Mouse (Mus musculus): ENCODE results near the gene Szt2. TPM values are rescaled to one million over a fixed set of nuclear protein-coding genes. Genes with fewer than 3 reads are reported as not detected.

Szt2 gene
- polyA plus RNA-seq, 1 experiment from 2014 or later = 8.5 TPM

DNA sequence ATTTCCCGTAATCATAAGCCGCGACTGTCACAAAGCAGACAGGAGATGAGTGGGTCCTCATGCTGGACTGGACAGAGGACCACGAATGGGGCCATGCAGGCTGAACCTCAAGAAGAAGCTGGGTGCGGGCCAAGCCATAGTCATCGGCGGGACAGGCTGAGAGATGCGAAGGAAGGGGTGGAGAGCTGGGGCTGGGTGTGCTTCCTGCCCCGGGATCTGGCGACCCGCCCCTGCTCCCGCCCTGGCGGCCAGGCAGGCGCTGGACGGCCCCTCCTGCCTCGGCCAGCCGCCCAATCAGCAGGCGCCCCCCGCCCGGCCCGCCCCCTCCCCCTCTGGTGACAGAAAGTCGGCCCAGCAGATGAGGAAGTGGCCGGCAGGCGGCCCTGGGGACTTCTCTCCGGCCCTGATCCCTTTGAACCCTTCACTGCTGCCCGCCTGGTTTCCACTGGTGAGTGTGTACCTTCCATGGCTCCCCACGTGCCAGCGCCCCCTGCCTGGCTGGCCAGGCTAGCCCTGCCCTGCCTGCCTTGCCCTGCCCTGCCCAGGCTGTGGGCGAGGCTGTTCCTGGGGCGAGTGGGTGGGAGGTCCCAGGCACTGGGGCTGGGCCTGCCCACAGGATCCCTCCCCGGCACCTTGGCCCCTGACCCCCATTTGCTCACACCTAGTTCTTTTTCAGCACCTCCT, 18.8 kb upstream of the Szt2 start, which contains the start of gene Elovl1:
Gene Elovl1, plus strand, starts transcription at position 326 of the 684 bp plus-strand sequence.
- ATAC-seq (replicated peaks; ENCODE audit: low FRiP score) = peak; percentile 98
- Histone ChIP-seq H3K4me2 (peak within 1 kb of the TSS; percentile 89), H3K27me3 (no peaks in the 10 kb centered on the region), H3K4me1 (peaks cover 31% of the 10 kb centered on the region), H3K9ac (peak within 1 kb of the TSS; percentile 77), H3K4me3 (replicated peaks) (peak within 1 kb of the TSS; percentile 85), H3K36me3 (peaks cover 32% of the 10 kb centered on the region), H3K9me3 (replicated peaks) (no peaks in the 10 kb centered on the region), H3K27ac (peak within 1 kb of the TSS; percentile 91)
- 0% methylated on average over 31 of the region's 31 CpGs for WGBS

DNA sequence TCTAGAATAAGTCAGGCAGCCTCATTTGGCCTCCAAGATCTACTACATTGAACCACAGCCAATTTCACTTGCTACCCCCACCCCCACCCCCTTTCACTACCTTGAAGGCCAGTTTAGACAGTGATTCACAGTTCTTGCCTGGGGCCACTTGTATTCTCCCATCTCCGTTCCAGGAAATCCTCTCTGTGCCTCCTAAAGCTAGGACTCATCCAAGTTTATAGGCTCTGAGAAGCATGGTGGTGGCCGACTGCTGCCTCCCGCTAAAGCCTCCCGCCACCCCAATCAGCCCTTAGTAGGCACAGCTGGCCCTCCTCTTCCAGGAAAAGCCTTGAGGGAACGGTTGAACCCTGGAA, 18.3 kb upstream of the Szt2 start:
- peak overlapping the region; percentile 85 for H3K4me3 ChIP-seq (replicated peaks)
- H3K36me3 ChIP-seq = peaks cover 31% of the 10 kb centered on the region
- under 1% methylated on average over 5 of the region's 5 CpGs for WGBS
- no peaks in the 10 kb centered on the region for H3K9me3 ChIP-seq (replicated peaks)
- H3K4me1 ChIP-seq = peaks cover 28% of the 10 kb centered on the region
- no peaks in the 10 kb centered on the region for H3K27me3 ChIP-seq
- H3K27ac ChIP-seq = peak overlapping the region; percentile 91
- peak overlapping the region; percentile 77 for H3K9ac ChIP-seq
- peak overlapping the region; percentile 89 for H3K4me2 ChIP-seq
- peak; percentile 26 for ATAC-seq (replicated peaks; ENCODE audit: low FRiP score)

DNA sequence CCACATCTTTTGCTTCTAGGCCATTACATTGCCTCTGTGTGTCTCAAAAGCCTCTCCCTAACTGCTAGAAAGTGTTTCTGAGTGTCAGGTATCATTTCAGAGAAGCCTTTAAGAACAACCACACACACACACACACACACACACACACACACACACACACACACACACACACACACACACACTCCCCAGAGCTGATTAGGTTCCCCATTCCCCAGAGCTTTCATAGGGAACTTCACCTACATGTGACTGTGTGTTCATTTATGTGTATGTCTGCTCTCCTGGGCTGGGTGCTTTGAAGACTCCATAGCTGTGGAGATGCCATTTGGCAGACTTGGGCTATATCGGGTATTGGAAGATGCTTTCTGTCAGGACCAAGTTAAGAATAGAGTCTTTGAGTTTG, 16.3 kb upstream of the Szt2 start:
- Histone ChIP-seq H3K4me1 (peaks cover 27% of the 10 kb centered on the region), H3K9ac (no peak overlapping the region), H3K4me3 (replicated peaks) (no peak overlapping the region), H3K9me3 (replicated peaks) (no peaks in the 10 kb centered on the region), H3K27me3 (no peaks in the 10 kb centered on the region), H3K4me2 (no peak overlapping the region), H3K27ac (no peak overlapping the region), H3K36me3 (peaks cover 28% of the 10 kb centered on the region)
- WGBS = 100% methylated on average over 1 of the region's 1 CpGs
- ATAC-seq (replicated peaks; ENCODE audit: low FRiP score) = no peak

DNA sequence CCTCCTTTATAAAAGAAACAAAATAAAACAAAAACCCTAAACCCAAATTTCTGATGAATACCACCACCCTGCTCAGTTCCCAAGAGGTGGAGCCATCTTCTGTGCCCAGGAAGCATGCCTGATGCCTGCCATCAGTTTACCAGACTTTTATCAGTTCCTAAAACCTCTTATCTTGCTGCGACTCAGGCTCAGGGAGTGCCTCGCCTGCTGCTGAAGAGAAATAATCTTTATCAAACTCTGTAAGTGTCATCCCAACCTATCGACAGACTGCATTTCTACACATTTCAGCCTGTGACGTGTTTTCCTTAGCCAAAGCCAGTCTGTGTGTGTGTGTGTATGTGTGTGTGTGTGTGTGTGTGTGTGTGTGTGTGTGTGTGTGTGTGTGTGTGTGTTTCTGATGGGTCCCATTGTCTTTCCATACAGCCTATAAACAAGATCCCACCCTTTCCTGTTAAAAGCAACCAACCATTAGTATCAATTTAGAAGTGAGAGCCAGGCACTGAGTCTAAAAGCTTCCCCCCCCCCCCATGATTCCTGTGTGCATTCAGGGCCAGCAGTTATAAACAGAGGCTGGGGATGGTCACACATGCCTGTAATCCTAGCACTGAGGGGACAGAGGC, 15.6 kb upstream of the Szt2 start:
- Histone ChIP-seq H3K4me1 (peaks cover 20% of the 10 kb centered on the region), H3K9ac (no peak overlapping the region), H3K4me2 (no peak overlapping the region), H3K27ac (no peak overlapping the region), H3K4me3 (replicated peaks) (no peak overlapping the region), H3K9me3 (replicated peaks) (no peaks in the 10 kb centered on the region), H3K27me3 (no peaks in the 10 kb centered on the region), H3K36me3 (peaks cover 31% of the 10 kb centered on the region)
- ATAC-seq (replicated peaks; ENCODE audit: low FRiP score) = no peak
- WGBS = 85% methylated on average over 4 of the region's 4 CpGs

DNA sequence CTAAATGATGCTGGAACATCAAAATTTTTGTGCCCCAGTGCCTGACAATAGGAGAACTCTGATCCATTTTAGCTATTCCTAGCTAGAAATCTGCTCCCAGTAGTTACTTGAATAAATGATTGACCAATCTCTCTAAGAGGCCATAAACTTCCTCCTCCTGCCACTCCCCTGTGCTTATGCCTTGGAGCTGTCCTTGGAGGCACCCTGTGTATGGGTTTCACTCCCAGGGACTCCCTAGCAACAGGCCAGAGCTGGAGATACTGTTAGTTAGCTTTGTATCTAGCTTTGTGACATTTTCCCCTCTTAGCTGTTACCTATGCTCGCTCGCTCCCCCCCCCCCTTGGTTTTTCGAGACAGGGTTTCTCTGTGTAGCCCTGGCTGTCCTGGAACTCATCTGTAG, 12.3 kb upstream of the Szt2 start:
- H3K27me3 ChIP-seq = no peaks in the 10 kb centered on the region
- ATAC-seq (replicated peaks; ENCODE audit: low FRiP score) = no peak
- H3K4me3 ChIP-seq (replicated peaks) = no peak overlapping the region
- peaks cover 57% of the 10 kb centered on the region for H3K36me3 ChIP-seq
- H3K27ac ChIP-seq = no peak overlapping the region
- H3K4me1 ChIP-seq = no peaks in the 10 kb centered on the region
- no peaks in the 10 kb centered on the region for H3K9me3 ChIP-seq (replicated peaks)
- no peak overlapping the region for H3K9ac ChIP-seq
- WGBS = 93% methylated on average over 3 of the region's 3 CpGs
- H3K4me2 ChIP-seq = no peak overlapping the region

DNA sequence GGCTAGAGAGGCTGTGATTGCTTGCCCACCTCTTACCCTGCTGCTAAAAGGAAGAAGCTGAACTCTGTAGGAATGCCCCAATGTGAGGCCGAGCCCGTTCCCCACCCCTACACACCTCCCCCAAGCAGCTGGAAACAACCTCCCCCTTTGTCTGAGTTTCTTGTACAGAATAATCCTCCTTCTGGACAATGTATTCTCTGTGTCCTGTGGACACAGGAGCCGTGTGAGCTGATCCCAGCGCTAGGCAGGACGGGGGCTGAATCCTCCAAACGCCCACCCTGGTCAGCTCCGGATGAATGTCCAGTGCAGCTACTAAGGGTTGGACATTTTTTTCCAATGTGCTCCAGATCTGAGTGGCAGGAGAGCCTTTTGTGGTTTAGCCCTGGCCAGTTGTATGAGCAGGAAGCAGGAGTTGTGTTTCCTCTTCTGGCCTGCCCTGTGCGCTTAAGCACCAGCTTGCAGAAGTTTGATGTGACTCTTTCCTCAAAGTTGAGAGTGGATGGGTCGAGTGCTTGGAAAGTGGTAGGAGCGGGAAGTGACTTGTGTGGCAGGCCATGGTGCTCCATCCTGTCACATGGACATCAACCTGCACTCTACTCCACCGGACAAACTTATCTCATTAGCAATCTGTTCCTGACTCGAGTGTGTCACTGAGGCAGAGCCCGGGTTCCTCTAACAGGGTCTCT, 8.2 kb upstream of the Szt2 start:
- H3K9ac ChIP-seq = no peak overlapping the region
- ATAC-seq (replicated peaks; ENCODE audit: low FRiP score) = no peak
- H3K27me3 ChIP-seq = no peaks in the 10 kb centered on the region
- 90% methylated on average over 13 of the region's 13 CpGs for WGBS
- H3K4me2 ChIP-seq = no peak overlapping the region
- no peak overlapping the region for H3K4me3 ChIP-seq (replicated peaks)
- H3K9me3 ChIP-seq (replicated peaks) = no peaks in the 10 kb centered on the region
- no peak overlapping the region for H3K27ac ChIP-seq
- H3K36me3 ChIP-seq = peaks cover 89% of the 10 kb centered on the region
- no peaks in the 10 kb centered on the region for H3K4me1 ChIP-seq

DNA sequence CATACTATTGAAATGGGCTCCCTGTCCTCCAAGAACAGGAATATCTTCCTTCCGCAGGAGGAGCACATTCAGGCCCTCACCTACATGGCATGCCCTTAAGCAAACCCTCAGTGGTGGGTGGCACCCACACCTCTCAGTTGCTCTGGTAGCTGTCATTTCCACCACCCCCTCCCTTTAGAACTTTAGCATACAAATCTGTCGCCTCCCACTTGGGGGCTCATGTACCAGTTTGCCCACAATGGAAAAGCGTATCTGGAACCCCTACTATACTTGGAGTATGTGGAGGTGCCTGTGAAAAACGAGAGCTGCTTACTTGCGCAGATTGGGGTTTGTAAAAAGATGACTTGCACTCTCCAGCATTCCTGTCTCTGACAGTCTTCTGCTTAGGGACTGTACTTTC, 7.3 kb upstream of the Szt2 start:
- H3K27ac ChIP-seq = no peak overlapping the region
- H3K36me3 ChIP-seq = peaks cover 91% of the 10 kb centered on the region
- no peaks in the 10 kb centered on the region for H3K9me3 ChIP-seq (replicated peaks)
- no peaks in the 10 kb centered on the region for H3K27me3 ChIP-seq
- no peaks in the 10 kb centered on the region for H3K4me1 ChIP-seq
- ATAC-seq (replicated peaks; ENCODE audit: low FRiP score) = no peak
- H3K4me2 ChIP-seq = no peak overlapping the region
- no peak overlapping the region for H3K9ac ChIP-seq
- WGBS = 90% methylated on average over 5 of the region's 5 CpGs
- no peak overlapping the region for H3K4me3 ChIP-seq (replicated peaks)

DNA sequence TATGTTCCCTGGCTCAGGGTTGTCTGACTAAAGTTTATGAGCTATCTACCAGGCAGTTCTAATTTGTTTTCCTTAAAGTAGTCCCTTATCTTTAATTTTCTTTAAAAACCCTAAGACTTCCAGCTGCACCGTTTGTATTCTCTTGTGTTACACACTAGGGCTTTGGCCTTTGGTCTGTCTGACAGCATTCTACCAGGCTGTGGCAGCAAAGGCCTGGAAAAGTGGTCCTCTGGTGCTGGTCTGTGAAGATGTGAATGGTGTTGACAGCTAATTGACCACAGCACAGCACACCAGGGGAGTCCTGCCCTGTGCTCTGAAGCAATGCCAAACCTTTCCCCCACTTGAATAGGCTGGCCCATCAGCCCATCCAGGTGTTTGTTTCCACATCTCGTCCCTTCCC, 6.7 kb upstream of the Szt2 start:
- 86% methylated on average over 2 of the region's 2 CpGs for WGBS
- peaks cover 91% of the 10 kb centered on the region for H3K36me3 ChIP-seq
- no peaks in the 10 kb centered on the region for H3K27me3 ChIP-seq
- H3K9ac ChIP-seq = no peak overlapping the region
- ATAC-seq (replicated peaks; ENCODE audit: low FRiP score) = no peak
- no peak overlapping the region for H3K4me2 ChIP-seq
- H3K4me1 ChIP-seq = no peaks in the 10 kb centered on the region
- H3K9me3 ChIP-seq (replicated peaks) = no peaks in the 10 kb centered on the region
- no peak overlapping the region for H3K27ac ChIP-seq
- H3K4me3 ChIP-seq (replicated peaks) = no peak overlapping the region

DNA sequence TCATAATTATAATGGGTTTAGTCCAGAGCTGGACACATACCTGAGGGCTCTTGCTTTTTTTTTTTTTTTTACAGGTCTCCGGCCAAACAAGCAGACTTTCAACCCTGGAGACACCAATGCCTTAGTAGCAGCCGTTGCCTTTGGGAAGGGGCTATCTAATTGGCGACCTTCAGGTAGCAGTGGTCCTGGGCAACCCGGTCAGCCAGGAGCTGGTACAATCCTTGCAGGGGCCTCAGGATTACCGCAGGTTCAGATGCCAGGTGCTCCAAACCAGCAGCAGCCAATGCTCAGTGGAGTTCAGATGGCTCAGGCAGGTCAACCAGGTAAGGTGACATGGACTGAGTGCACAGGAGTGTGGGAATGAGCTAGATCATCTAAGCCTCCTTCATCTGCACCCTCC, 4.5 kb upstream of the Szt2 start:
- no peak overlapping the region for H3K27ac ChIP-seq
- WGBS = 92% methylated on average over 5 of the region's 5 CpGs
- H3K4me2 ChIP-seq = no peak overlapping the region
- peaks cover 11% of the 10 kb centered on the region for H3K4me1 ChIP-seq
- H3K9me3 ChIP-seq (replicated peaks) = no peaks in the 10 kb centered on the region
- H3K36me3 ChIP-seq = peaks cover 80% of the 10 kb centered on the region
- H3K27me3 ChIP-seq = no peaks in the 10 kb centered on the region
- ATAC-seq (replicated peaks; ENCODE audit: low FRiP score) = no peak
- H3K9ac ChIP-seq = no peak overlapping the region
- no peak overlapping the region for H3K4me3 ChIP-seq (replicated peaks)

DNA sequence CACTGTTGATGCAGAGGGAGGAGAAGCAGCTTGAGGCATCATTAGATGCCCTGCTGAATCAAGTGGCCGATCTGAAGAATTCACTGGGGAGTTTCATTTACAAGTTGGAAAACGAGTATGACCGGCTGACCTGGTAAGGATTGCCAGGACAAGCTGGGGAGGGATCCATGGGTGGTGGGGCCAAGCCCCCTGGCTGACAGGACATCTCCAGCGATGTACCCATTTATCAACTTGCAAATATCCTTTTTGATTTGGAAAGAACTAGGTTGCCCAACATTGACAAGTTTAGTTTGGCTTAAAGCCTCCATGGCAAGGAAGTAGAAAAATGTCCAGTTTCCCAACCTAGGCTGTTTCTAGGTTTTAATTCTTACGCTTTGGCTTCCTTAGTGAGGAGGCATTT, 1.8 kb upstream of the Szt2 start:
- Histone ChIP-seq H3K4me3 (replicated peaks) (no peak overlapping the region), H3K4me2 (no peak overlapping the region), H3K9me3 (replicated peaks) (no peaks in the 10 kb centered on the region), H3K4me1 (peaks cover 20% of the 10 kb centered on the region), H3K27me3 (no peaks in the 10 kb centered on the region), H3K9ac (no peak overlapping the region), H3K36me3 (peaks cover 54% of the 10 kb centered on the region), H3K27ac (no peak overlapping the region)
- WGBS = 90% methylated on average over 5 of the region's 5 CpGs
- no peak for ATAC-seq (replicated peaks; ENCODE audit: low FRiP score)

DNA sequence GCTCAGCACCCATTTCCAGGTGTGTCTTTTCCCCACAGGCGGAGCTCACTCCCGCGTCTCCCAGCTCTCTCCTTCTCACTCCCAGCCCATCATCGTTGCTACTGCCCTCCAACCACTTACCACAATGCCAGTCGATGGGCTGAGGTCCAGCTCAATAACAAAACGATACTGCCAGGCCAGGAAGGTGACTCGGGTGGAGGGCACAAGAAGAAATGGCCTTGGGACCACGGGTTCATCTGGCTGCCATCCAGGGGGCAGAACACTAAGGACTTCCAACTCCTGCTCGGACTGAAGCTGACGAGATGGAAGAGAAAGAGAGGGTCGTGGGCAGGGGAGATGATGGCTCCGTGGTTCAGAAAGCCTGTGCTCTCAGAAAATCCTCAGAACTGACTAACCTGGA, 6.4 kb downstream of the Szt2 start:
- WGBS = 94% methylated on average over 12 of the region's 12 CpGs

DNA sequence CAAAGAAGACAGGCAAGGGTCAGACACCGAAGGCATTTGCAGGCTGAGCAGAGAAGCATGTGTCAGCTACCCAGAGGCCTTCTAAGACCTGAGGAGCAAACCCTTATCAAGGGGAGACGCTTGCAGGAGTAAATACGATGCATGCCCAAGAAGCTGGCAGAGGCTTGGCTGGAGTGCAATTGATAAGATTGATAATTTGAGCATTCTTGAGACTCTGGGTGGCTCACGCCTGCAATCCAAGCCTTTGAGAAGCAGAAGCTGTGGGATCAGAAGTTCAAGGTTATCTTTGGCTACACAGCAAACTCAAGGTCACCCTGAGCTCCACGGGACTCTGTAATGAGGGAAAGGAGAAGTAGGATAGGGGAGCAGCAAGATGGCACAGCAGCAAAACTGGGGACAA, 7.2 kb downstream of the Szt2 start:
- Histone ChIP-seq H3K36me3 (peaks cover 76% of the 10 kb centered on the region), H3K9ac (no peak overlapping the region), H3K4me2 (no peak overlapping the region), H3K27ac (no peak overlapping the region), H3K4me1 (no peaks in the 10 kb centered on the region), H3K9me3 (replicated peaks) (no peaks in the 10 kb centered on the region), H3K27me3 (no peaks in the 10 kb centered on the region), H3K4me3 (replicated peaks) (no peak overlapping the region)
- ATAC-seq (replicated peaks; ENCODE audit: low FRiP score) = no peak
- 81% methylated on average over 5 of the region's 5 CpGs for WGBS

More for the DNA sequence above, 6.4 kb downstream of the Szt2 start:
- Histone ChIP-seq H3K9ac (no peak overlapping the region), H3K4me1 (no peaks in the 10 kb centered on the region; the same call in 1 of the 2 replicates), H3K36me3 (peaks cover 68% of the 10 kb centered on the region), H3K27ac (no peak overlapping the region), H3K4me3 (replicated peaks) (no peak overlapping the region), H3K27me3 (no peaks in the 10 kb centered on the region), H3K4me2 (no peak overlapping the region), H3K9me3 (replicated peaks) (no peaks in the 10 kb centered on the region)
- ATAC-seq (replicated peaks; ENCODE audit: low FRiP score) = no peak

All from kidney, embryonic 15.5 days (tissue).